24 mouse cellular contexts compared by ENCODE assay signal in genomic region chr4:122903709-122904108, GRCm38 (mm10). TPM values are rescaled to one million over a fixed set of nuclear protein-coding genes. Genes with fewer than 3 reads are reported as not detected.
DNase-seq lines count a peak whose midpoint lies in the region; ATAC-seq and TF ChIP-seq lines count a peak whose summit lies in the region.
"Had no signal": no experiment of that assay in that cellular context is flagged by ENCODE, and none has a peak within 500 bp of the region (broad histone marks: within the 10 kb centered on the region; RNA-seq: fewer than 3 reads in every experiment).

No protein-coding gene starts in this region.

- H3K27me3 ChIP-seq in kidney, adult 2 months (replicated peaks; ENCODE audit: control insufficient read depth, insufficient read depth, low read length): no peaks in the 10 kb centered on the region
- H3K27me3 ChIP-seq in small intestine, adult 2 months (ENCODE audit: control insufficient read depth, insufficient read depth, low read length): no peaks in the 10 kb centered on the region
- no peaks in the 10 kb centered on the region for H3K27me3 ChIP-seq in midbrain, embryonic 14.5 days (ENCODE audit: control insufficient read depth, insufficient read depth, low read length)
- H3K27me3 ChIP-seq: embryonic facial prominence, embryonic 13.5 days; forebrain, embryonic 13.5 days; hindbrain, embryonic 13.5 days had no signal

- H3K27ac ChIP-seq in kidney, adult 2 months (ENCODE audit: insufficient read depth, low read depth, low read length): no peak overlapping the region
- H3K27ac ChIP-seq in small intestine, adult 2 months (ENCODE audit: insufficient read depth, low read depth, low read length): peak overlapping the region; percentile 5; the same call in 1 of the 2 replicates
- no peak overlapping the region for H3K27ac ChIP-seq in midbrain, embryonic 14.5 days (replicated peaks; ENCODE audit: low read depth, low read length)
- H3K27ac ChIP-seq: embryonic facial prominence, embryonic 13.5 days; forebrain, embryonic 13.5 days; gastrocnemius, adult 2 months; heart, embryonic 10.5 days; hindbrain, embryonic 13.5 days; hindbrain, postnatal 0 days had no signal

- no peaks in the 10 kb centered on the region for H3K4me1 ChIP-seq in kidney, adult 2 months (ENCODE audit: control insufficient read depth, insufficient read depth, low read length)
- peaks cover 12% of the 10 kb centered on the region; the same call in 1 of the 2 replicates for H3K4me1 ChIP-seq in small intestine, adult 2 months (ENCODE audit: control insufficient read depth, insufficient read depth, insufficient read length, low read length)
- H3K4me1 ChIP-seq in midbrain, embryonic 14.5 days (ENCODE audit: control insufficient read depth, insufficient read depth, low read length): peaks cover under 1% of the 10 kb centered on the region
- H3K4me1 ChIP-seq: embryonic facial prominence, embryonic 13.5 days; heart, embryonic 10.5 days; hindbrain, embryonic 13.5 days had no signal

- ATAC-seq in granulocyte monocyte progenitor cell, adult 5-6 weeks (replicated peaks; ENCODE audit: poor library complexity, severe bottlenecking): peak; percentile 86
- no peak for ATAC-seq in midbrain, embryonic 14.5 days (ENCODE audit: low FRiP score, low TSS enrichment)
- ATAC-seq: forebrain, embryonic 13.5 days; forebrain, postnatal 0 days; hindbrain, postnatal 0 days had no signal

- H3K9me3 ChIP-seq in midbrain, embryonic 14.5 days (ENCODE audit: control insufficient read depth, low read length): no peaks in the 10 kb centered on the region; the same call in 1 of the 2 replicates
- H3K9me3 ChIP-seq: forebrain, embryonic 13.5 days; heart, embryonic 10.5 days; hindbrain, embryonic 13.5 days had no signal

- peak; percentile 25 for DNase-seq in kidney, adult 2 months
- DNase-seq in kidney, adult 8-10 months: no peak
- no peak for DNase-seq in midbrain, embryonic 14.5 days
- DNase-seq in embryo, embryonic 10.5 days (ENCODE audit: low spot score): no peak
- DNase-seq in adrenal gland, adult 8-10 months: no peak
- DNase-seq: adrenal gland, postnatal 14 days; cerebellum, adult 18-20 months; cerebellum, adult 9-11 months; cerebellum, postnatal 36 days; forebrain, postnatal 0 days; gastrocnemius, adult 2 months; gastrocnemius, postnatal 25 days; heart, adult 18-20 months; heart, postnatal 10 days; heart, postnatal 4 days; kidney, adult 11 months had no signal

- no peak for TF ChIP-seq POLR2A in kidney, adult 2 months (IDR thresholded peaks at IDR 0.05; ENCODE audit: low read depth, low read length)
- TF ChIP-seq POLR2A in small intestine, adult 2 months (IDR thresholded peaks at IDR 0.05; ENCODE audit: low read depth, low read length): no peak

- no peaks in the 10 kb centered on the region for H3K36me3 ChIP-seq in kidney, adult 2 months (ENCODE audit: control insufficient read depth, insufficient read depth, low read length)
- no peaks in the 10 kb centered on the region for H3K36me3 ChIP-seq in small intestine, adult 2 months (ENCODE audit: control insufficient read depth, insufficient read depth, low read length)
- no peaks in the 10 kb centered on the region for H3K36me3 ChIP-seq in midbrain, embryonic 14.5 days (ENCODE audit: control insufficient read depth, insufficient read depth, low read length)
- H3K36me3 ChIP-seq: embryonic facial prominence, embryonic 13.5 days; G1E; heart, embryonic 10.5 days; hindbrain, embryonic 13.5 days had no signal

- TF ChIP-seq CTCF in kidney, adult 2 months (conservative IDR thresholded peaks at IDR 0.05; ENCODE audit: insufficient read depth, insufficient read length, low read depth, low read length): no peak
- TF ChIP-seq CTCF in small intestine, adult 2 months (IDR thresholded peaks at IDR 0.05; ENCODE audit: extremely low read depth, insufficient read length, insufficient replicate concordance, low read depth, low read length): no peak

- no peak overlapping the region for H3K4me3 ChIP-seq in kidney, adult 2 months (ENCODE audit: insufficient read depth, low read depth, low read length)
- H3K4me3 ChIP-seq in small intestine, adult 2 months (ENCODE audit: low read depth, low read length): no peak overlapping the region
- no peak overlapping the region for H3K4me3 ChIP-seq in midbrain, embryonic 14.5 days (replicated peaks; ENCODE audit: low read depth, low read length)
- H3K4me3 ChIP-seq: embryonic facial prominence, embryonic 13.5 days; forebrain, embryonic 13.5 days; gastrocnemius, adult 2 months; heart, embryonic 10.5 days; hindbrain, embryonic 13.5 days had no signal

- no peak overlapping the region for H3K4me2 ChIP-seq in midbrain, embryonic 14.5 days (ENCODE audit: low read length)
- H3K4me2 ChIP-seq: embryonic facial prominence, embryonic 13.5 days; forebrain, embryonic 13.5 days; hindbrain, embryonic 13.5 days had no signal

- H3K9ac ChIP-seq in midbrain, embryonic 14.5 days (replicated peaks; ENCODE audit: low read length): no peak overlapping the region
- H3K9ac ChIP-seq: embryonic facial prominence, embryonic 13.5 days; forebrain, embryonic 13.5 days; forebrain, postnatal 0 days; hindbrain, embryonic 13.5 days had no signal

- WGBS in kidney, adult 2 months: 83% methylated on average over 3 of the region's 3 CpGs
- WGBS in small intestine, adult 2 months: 71% methylated on average over 3 of the region's 3 CpGs
- WGBS in midbrain, embryonic 14.5 days: 95% methylated on average over 3 of the region's 3 CpGs

RNA-seq across cellular contexts. Expression of gene Cap1, which starts 17.9 kb away (rescaled TPM):
- 89.3 and 101 TPM in 2 replicates for polyA plus RNA-seq in kidney, adult 2 months (2012; rRNA removed)
- total RNA-seq in granulocyte monocyte progenitor cell, adult 5-6 weeks (2014; fragmentation: Nextera tagmentation): 122 and 132 TPM in 2 replicates
- total RNA-seq in granulocyte monocyte progenitor cell, adult 5-6 weeks (2017): 132 and 157 TPM in 2 replicates
- 46.5 and 85.8 TPM in 2 replicates for polyA plus RNA-seq in small intestine, adult 2 months (2012; rRNA removed)
- 52.2 and 72.8 TPM in 2 replicates for polyA plus RNA-seq in midbrain, embryonic 14.5 days (2014; fragmentation: Nextera tagmentation; extraction: Ambion mirVana)
- total RNA-seq in adrenal gland, adult 8-10 months (2022): 100 to 1,000 TPM; 134 to 181 (median 168) TPM

RNA-seq across cellular contexts. Expression of gene Mfsd2a, which starts 57.3 kb away (rescaled TPM):
- 27.6 and 43.9 TPM in 2 replicates for polyA plus RNA-seq in kidney, adult 2 months (2012; rRNA removed)
- not detected in 2 replicates for total RNA-seq in granulocyte monocyte progenitor cell, adult 5-6 weeks (2014; fragmentation: Nextera tagmentation)
- total RNA-seq in granulocyte monocyte progenitor cell, adult 5-6 weeks (2017): 1.5 TPM in 1 of 2 replicates, not detected in the other
- 23.8 and 28.0 TPM in 2 replicates for polyA plus RNA-seq in small intestine, adult 2 months (2012; rRNA removed)
- polyA plus RNA-seq in midbrain, embryonic 14.5 days (2014; fragmentation: Nextera tagmentation; extraction: Ambion mirVana): 31.2 and 33.4 TPM in 2 replicates
- total RNA-seq in adrenal gland, adult 8-10 months (2022): 1 to 10 TPM in 2 of 4 experiments, under 1 TPM in 2; 0.83 to 8.4 (median 1.2) TPM
- polyA plus RNA-seq: G1E had no signal
